Mouse (Mus musculus): ENCODE measurements around the gene Acoxl. TPM values are rescaled to one million over a fixed set of nuclear protein-coding genes. Genes with fewer than 3 reads are reported as not detected.

Acoxl gene
- polyA plus RNA-seq, 1 experiment: 1.7 TPM

DNA sequence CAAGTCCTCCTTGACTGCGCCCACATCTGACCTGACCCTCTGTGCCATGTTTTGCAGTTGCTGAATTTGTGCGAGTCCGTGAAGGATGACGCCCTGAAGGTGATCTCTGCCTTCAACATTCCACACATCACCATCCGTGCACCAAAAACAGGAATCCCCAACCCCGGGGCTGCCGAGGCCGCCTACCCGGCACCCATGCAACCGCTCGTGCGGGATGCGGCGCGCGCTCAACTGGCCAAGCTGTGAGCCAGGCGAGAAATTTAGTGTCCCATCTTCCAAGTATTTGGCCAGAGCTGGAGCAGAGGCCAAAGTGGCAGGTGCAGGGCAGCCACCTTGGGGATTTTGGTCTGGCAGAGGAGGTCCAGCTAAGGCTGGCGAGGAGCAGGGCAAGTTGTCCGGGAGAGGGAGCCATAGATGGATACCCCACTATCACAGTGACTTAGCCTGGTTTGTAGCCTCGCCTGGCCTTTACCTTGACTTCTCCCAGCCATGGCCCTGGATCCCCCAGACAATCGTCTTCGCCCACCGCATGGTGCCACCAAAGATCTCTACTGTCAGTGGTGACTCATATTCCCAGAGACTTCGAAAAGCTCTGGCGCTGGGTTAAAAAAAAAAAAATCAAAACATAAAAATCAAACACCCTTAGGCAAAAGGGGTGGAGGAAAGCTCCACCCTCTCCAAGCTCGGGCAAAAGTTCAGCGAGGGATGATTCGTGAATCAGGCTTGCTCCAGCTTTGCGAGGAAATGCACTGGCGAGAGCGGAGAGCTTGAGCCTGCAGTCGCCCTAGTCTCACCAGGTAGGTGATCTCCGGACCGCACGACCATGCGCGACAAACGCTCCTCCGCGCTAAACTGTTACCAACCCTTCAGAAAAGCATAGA, 284.5 kb downstream of the Acoxl start:
- peak; percentile 33 for DNase-seq
- peak overlapping the region; percentile 6 for H3K4me3 ChIP-seq (ENCODE audit: control insufficient read depth, insufficient read depth, low read length)

DNA sequence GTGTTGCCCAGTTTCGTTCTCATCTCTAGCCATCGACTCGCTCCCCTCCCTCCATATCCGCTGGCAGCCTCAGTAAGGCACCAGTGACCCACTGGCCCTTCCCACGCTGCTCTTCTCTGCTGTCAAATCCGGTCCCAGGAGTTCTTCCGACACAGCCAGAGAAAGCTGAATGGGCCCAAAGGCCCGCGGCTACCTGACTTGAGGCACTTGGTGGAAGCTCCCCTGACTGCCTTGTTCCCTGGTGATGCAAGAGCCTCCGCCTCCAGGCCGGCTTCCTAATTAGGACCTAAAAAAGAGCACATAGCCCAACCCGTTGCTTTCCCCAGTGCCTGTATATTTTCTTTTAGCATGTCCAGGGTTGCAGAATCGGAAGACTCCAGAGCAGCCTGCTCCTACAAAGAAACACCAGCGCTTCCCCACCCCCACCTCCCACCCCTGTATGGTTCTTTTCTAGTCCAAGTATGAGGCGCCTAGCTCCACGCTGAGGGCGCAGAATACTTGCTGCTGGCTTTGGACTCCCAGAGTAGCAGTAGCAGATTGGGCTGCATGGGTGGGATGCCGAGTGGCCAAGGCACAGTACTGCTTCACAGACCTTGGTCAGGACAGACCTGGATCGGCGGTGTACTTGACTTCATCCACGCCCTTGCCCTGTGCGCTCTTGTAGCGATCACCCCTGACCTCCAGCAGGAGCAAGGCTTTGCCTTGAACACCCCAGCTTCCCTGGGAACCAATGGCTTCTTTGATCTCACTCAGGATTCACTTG, 285.4 kb downstream of the Acoxl start:
- 0 out of 2 replicates have a peak overlapping the region, but pooled peaks have one; percentile 3 for H3K4me3 ChIP-seq (ENCODE audit: control insufficient read depth, insufficient read depth, low read length)
- TF ChIP-seq CTCF (IDR thresholded peaks at IDR 0.05; ENCODE audit: borderline replicate concordance, control insufficient read depth, extremely low read depth, insufficient read depth, low read length, poor library complexity) (0 out of 2 replicates have a peak, but pooled peaks have one; percentile 3), POLR2A (IDR thresholded peaks at IDR 0.05; ENCODE audit: control insufficient read depth, extremely low read depth, insufficient read depth, low read length, poor library complexity) (no peak)
- peak; percentile 19 for DNase-seq
- no peaks in the 10 kb centered on the region for H3K36me3 ChIP-seq (ENCODE audit: control insufficient read depth, insufficient read depth, low read length)
- H3K4me1 ChIP-seq (replicated peaks; ENCODE audit: control insufficient read depth, insufficient read depth, low read length): peaks cover 35% of the 10 kb centered on the region
- no peak overlapping the region for H3K27ac ChIP-seq (ENCODE audit: control insufficient read depth, insufficient read depth, low read length)
- peaks cover 21% of the 10 kb centered on the region for H3K27me3 ChIP-seq (ENCODE audit: control insufficient read depth, insufficient read depth, low read length)
- 10% methylated on average over 23 of the region's 23 CpGs for WGBS

More for the DNA sequence above, 284.5 kb downstream of the Acoxl start:
- Histone ChIP-seq H3K36me3 (ENCODE audit: control insufficient read depth, insufficient read depth, low read length) (no peaks in the 10 kb centered on the region), H3K27me3 (ENCODE audit: control insufficient read depth, insufficient read depth, low read length) (peaks cover 21% of the 10 kb centered on the region), H3K27ac (ENCODE audit: control insufficient read depth, insufficient read depth, low read length) (no peak overlapping the region), H3K4me1 (replicated peaks; ENCODE audit: control insufficient read depth, insufficient read depth, low read length) (peaks cover 34% of the 10 kb centered on the region)
- TF ChIP-seq CTCF (IDR thresholded peaks at IDR 0.05; ENCODE audit: borderline replicate concordance, control insufficient read depth, extremely low read depth, insufficient read depth, low read length, poor library complexity) (no peak), POLR2A (IDR thresholded peaks at IDR 0.05; ENCODE audit: control insufficient read depth, extremely low read depth, insufficient read depth, low read length, poor library complexity) (no peak)
- WGBS: 4% methylated on average over 40 of the region's 40 CpGs

DNA sequence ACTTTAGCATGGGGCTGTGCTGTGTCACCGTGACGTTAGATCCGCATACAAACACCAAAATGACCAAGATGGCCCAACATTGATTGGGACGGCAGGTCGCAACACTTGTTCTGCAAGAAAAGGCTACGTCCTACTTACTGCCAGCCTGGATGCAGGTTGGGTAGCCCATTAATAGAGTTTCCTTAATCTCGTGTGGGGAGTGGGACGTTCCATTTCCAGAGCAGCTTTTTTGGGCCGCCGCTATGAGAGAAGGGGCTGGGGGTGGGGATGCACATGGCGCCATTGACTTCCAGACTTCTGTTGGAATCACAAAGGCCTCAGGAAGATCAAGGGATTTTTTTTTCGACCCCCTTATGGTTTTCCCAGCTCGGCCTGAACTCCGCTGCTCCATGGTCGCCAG, 286.0 kb downstream of the Acoxl start:
- H3K27me3 ChIP-seq (ENCODE audit: control insufficient read depth, insufficient read depth, low read length): peaks cover 21% of the 10 kb centered on the region
- H3K4me1 ChIP-seq (replicated peaks; ENCODE audit: control insufficient read depth, insufficient read depth, low read length): peaks cover 35% of the 10 kb centered on the region
- no peak overlapping the region for H3K27ac ChIP-seq (ENCODE audit: control insufficient read depth, insufficient read depth, low read length)
- TF ChIP-seq POLR2A (IDR thresholded peaks at IDR 0.05; ENCODE audit: control insufficient read depth, extremely low read depth, insufficient read depth, low read length, poor library complexity): no peak
- TF ChIP-seq CTCF (IDR thresholded peaks at IDR 0.05; ENCODE audit: borderline replicate concordance, control insufficient read depth, extremely low read depth, insufficient read depth, low read length, poor library complexity): no peak
- no peak overlapping the region for H3K4me3 ChIP-seq (ENCODE audit: control insufficient read depth, insufficient read depth, low read length)
- no peak for DNase-seq
- H3K36me3 ChIP-seq (ENCODE audit: control insufficient read depth, insufficient read depth, low read length): no peaks in the 10 kb centered on the region
- 15% methylated on average over 15 of the region's 15 CpGs for WGBS

DNA sequence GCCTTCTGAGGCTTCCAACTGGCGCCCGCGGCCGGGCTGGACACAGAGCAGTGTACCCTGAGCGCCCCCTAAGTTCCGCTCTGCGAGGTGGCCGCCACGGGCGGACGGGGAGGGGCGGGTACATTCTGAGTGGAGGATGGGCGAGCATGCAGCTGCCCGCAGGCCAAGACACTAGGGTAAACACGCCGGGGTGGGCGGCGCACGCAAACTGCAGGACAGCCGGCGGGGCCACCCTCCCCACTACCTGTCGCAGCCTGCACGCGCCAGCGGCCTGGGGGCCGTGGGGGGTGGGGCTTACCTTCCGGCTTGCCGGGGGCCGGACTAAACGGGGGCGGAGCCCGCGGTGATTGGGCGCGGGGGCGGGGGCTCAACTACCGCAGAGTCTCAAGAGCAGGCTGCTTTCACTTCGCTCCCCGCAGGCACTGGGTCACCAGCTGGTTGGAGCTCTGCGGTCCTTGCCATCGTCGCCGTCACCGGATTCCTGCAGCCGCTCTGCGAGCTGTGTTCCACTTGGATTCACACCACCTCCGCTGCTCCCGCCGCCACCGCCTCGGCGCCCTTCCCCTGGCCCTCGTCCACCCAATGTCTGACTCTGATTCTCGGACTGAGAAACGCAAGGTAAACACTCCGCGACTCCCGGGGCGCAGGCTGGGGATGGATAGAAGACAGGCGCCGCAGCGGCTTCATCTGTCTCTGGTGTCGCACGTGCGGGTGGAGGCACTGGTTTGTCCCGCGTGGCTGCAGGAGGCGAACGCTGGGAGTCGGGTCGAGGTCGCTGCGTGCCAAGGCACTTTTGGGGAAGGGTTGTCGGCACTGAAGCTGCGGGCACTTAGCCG, 287.2 kb downstream of the Acoxl start, which contains the start of gene Bcl2l11:
Gene Bcl2l11, plus strand, starts transcription at position 404 of the 836 bp plus-strand sequence.
- DNase-seq: peak; percentile 98
- TF ChIP-seq CTCF (IDR thresholded peaks at IDR 0.05; ENCODE audit: borderline replicate concordance, control insufficient read depth, extremely low read depth, insufficient read depth, low read length, poor library complexity) (0 out of 2 replicates have a peak, but pooled peaks have one; percentile 57), POLR2A (IDR thresholded peaks at IDR 0.05; ENCODE audit: control insufficient read depth, extremely low read depth, insufficient read depth, low read length, poor library complexity) (peak; percentile 98)
- WGBS: under 1% methylated on average over 76 of the region's 76 CpGs

DNA sequence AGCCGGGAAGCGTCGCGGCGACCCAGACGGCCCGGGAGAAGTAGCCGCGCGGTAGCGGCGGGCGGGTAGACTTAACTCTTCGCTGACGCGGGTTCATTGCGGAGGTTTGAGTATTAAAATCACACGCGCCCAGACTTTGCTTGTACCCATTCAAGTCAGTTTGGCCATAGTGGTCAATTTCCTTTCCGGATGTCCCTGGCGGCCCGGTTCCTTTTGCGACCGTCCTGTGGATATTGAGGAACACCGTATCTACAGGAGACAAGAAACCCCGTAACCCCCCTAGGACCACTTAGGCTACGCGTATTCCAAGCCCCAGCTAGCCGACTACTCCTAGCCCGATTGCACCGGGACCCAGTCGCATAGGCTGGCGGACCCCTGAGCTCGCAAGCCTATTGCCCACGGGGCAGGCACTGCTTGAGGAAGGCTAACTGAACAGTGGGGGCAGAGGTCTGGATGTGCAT, 287.9 kb downstream of the Acoxl start:
- peak; percentile 42 for DNase-seq
- WGBS: under 1% methylated on average over 35 of the region's 35 CpGs
- H3K36me3 ChIP-seq (ENCODE audit: control insufficient read depth, insufficient read depth, low read length): 0 out of 2 replicates have a peak, but pooled peaks cover under 1% of the 10 kb centered on the region
- H3K4me1 ChIP-seq (replicated peaks; ENCODE audit: control insufficient read depth, insufficient read depth, low read length): peaks cover 35% of the 10 kb centered on the region
- peak overlapping the region; percentile 76 for H3K4me3 ChIP-seq (ENCODE audit: control insufficient read depth, insufficient read depth, low read length)
- TF ChIP-seq CTCF (IDR thresholded peaks at IDR 0.05; ENCODE audit: borderline replicate concordance, control insufficient read depth, extremely low read depth, insufficient read depth, low read length, poor library complexity) (no peak), POLR2A (IDR thresholded peaks at IDR 0.05; ENCODE audit: control insufficient read depth, extremely low read depth, insufficient read depth, low read length, poor library complexity) (no peak)
- peaks cover 21% of the 10 kb centered on the region for H3K27me3 ChIP-seq (ENCODE audit: control insufficient read depth, insufficient read depth, low read length)
- H3K27ac ChIP-seq (ENCODE audit: control insufficient read depth, insufficient read depth, low read length): no peak overlapping the region

More for the DNA sequence above, 287.2 kb downstream of the Acoxl start, which contains the start of gene Bcl2l11:
- Histone ChIP-seq H3K27me3 (ENCODE audit: control insufficient read depth, insufficient read depth, low read length) (peaks cover 21% of the 10 kb centered on the region), H3K36me3 (ENCODE audit: control insufficient read depth, insufficient read depth, low read length) (no peaks in the 10 kb centered on the region), H3K4me3 (ENCODE audit: control insufficient read depth, insufficient read depth, low read length) (peak within 1 kb of the TSS; percentile 76), H3K4me1 (replicated peaks; ENCODE audit: control insufficient read depth, insufficient read depth, low read length) (peaks cover 35% of the 10 kb centered on the region), H3K27ac (ENCODE audit: control insufficient read depth, insufficient read depth, low read length) (0 out of 2 replicates have a peak within 1 kb of the TSS, but pooled peaks have one; percentile 4)
